Mouse (Mus musculus) stomach, postnatal 0 days (tissue): ENCODE data around the gene Map4k4. TPM values are rescaled to one million over a fixed set of nuclear protein-coding genes. Genes with fewer than 3 reads are reported as not detected.

Experiments used
- ATAC-seq: fragments of 200-750 bp; cut with Nextera tagmentation; 2 replicates; pipeline ENCODE4 v1.8.0; 2017; ENCODE audit not compliant: low FRiP score, low TSS enrichment
- DNase-seq: peaks from one replicate; pipeline ENCODE4 v3.0.0-alpha.2; 2016; ENCODE audit warnings: low spot score
- H3K27ac ChIP-seq: fragments of 300-500 bp; sonication (generic); replicated peaks from 2 replicates; pipeline ENCODE4 v1.5.1; 2014; ENCODE audit warnings: mild to moderate bottlenecking, control low read depth
- H3K27me3 ChIP-seq: fragments of 300-500 bp; sonication (generic); 2 replicates; pipeline ENCODE4 v1.6.1; 2014; ENCODE audit warnings: low read length; ENCODE audit not compliant: control insufficient read depth, insufficient read depth
- H3K36me3 ChIP-seq: fragments of 300-500 bp; sonication (generic); 2 replicates; pipeline ENCODE4 v1.6.1; 2014; ENCODE audit warnings: low read length, mixed read lengths; ENCODE audit not compliant: control insufficient read depth, insufficient read depth
- H3K4me1 ChIP-seq: fragments of 300-500 bp; sonication (generic); replicated peaks from 2 replicates; pipeline ENCODE4 v1.6.1; 2014; ENCODE audit warnings: antibody characterized with exemption; ENCODE audit not compliant: control insufficient read depth, insufficient read depth
- H3K4me2 ChIP-seq: fragments of 300-500 bp; sonication (generic); replicated peaks from 2 replicates; pipeline ENCODE4 v1.6.1; 2014; ENCODE audit warnings: low read depth, mild to moderate bottlenecking, control low read depth, moderate library complexity
- H3K4me3 ChIP-seq: fragments of 300-500 bp; sonication (generic); 2 replicates; pipeline ENCODE4 v1.5.1; 2014; ENCODE audit warnings: low read depth, low read length, control low read depth
- H3K9ac ChIP-seq: fragments of 300-500 bp; sonication (generic); 2 replicates; pipeline ENCODE4 v1.6.1; 2014; ENCODE audit warnings: mild to moderate bottlenecking, low read length, control low read depth, mixed read lengths
- H3K9me3 ChIP-seq: fragments of 300-500 bp; sonication (generic); 2 replicates; pipeline ENCODE4 v1.6.1; 2016; ENCODE audit warnings: low read length; ENCODE audit not compliant: control insufficient read depth
- CTCF ChIP-seq: IDR thresholded peaks from 2 replicates; pipeline ENCODE4 v1.5.1; 2016; ENCODE audit warnings: antibody characterized with exemption, low read depth, mild to moderate bottlenecking, moderate library complexity
- EP300 ChIP-seq: optimal IDR thresholded peaks from 2 replicates; pipeline ENCODE3; 2016; ENCODE audit warnings: antibody characterized with exemption
- WGBS: fragments of 180-500 bp; shearing (Covaris S2); extraction: QIAGEN DNeasy Blood & Tissue Kit; methylation state at CpG from one replicate; pipeline ENCODE4 v1.1.7; 2014; 5-methylcytosine and 5-hydroxymethylcytosine counted together
- polyA plus RNA-seq: library from polyadenylated mRNA; unstranded; fragments of >200 nt; fragmentation: Nextera tagmentation; extraction: Ambion mirVana; gene quantifications from 2 replicates; pipeline ENCODE4 v1.2.1, GENCODE M21; 2015

The Map4k4 gene
- 8.5 and 10.1 TPM in 2 replicates for polyA plus RNA-seq

DNA sequence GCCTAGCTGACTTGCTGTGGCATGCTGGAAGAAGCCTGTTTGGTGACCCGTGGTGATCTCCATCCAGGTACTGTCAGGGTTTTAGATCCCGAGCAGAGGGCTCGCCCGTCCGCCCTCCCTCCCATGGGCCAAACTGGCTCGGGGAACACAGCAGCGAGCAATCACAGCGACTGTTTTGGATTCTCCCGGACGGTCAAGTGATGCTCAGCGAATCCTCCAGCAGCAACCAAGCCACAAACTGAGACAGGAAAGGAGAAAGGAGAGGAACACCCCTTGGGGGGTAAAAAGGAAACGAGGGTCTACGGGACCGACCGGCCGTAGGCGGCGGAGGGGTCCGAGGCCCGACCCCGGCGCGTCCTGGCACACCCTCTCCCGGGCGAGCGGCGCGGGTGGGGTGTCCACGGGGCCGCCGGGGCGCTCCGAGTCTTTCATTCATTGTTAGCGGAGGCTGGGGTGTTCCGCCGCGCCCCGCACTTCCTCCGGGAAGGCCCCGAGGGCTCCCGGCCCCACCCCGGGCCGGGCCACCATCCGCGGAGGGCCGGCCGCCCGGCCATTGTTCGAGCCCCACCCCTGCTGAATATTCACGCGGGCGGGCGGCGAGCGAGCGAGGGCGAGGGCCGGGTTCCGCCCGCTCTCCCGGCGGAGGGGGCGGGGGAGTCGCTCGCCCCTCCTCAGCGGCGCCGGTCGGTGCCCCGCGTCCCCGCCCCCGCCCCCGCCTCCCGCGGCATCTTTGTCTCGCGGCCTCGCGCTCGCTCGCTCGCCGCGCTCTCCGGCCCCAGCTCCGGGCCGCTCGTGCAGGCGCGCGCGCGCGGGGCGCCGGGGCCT lies at the start of gene Map4k4:
Gene Map4k4 (plus strand): TSS at position 733 of the 825 bp plus-strand sequence.
- Histone ChIP-seq H3K27me3 (no peaks in the 10 kb centered on the region), H3K9me3 (no peaks in the 10 kb centered on the region), H3K4me1 (peaks cover 5% of the 10 kb centered on the region; the same call in 1 of the 2 replicates), H3K36me3 (no peaks in the 10 kb centered on the region), H3K9ac (peak within 1 kb of the TSS; percentile 99), H3K27ac (peak within 1 kb of the TSS; percentile 99), H3K4me2 (peak within 1 kb of the TSS; percentile 74), H3K4me3 (peak within 1 kb of the TSS; percentile 95)
- no peak for TF ChIP-seq EP300
- TF ChIP-seq CTCF = no peak
- WGBS = under 1% methylated on average over 72 of the region's 97 CpGs
- peak; percentile 88 for DNase-seq
- ATAC-seq = peak; percentile 90

- ATAC-seq (no peak), DNase-seq (no peak)
- H3K36me3 ChIP-seq = no peaks in the 10 kb centered on the region
- H3K4me3 ChIP-seq = no peak overlapping the region
- TF ChIP-seq CTCF = no peak
- no peak for TF ChIP-seq EP300
- no peak overlapping the region for H3K4me2 ChIP-seq
- no peaks in the 10 kb centered on the region for H3K27me3 ChIP-seq
- no peaks in the 10 kb centered on the region for H3K4me1 ChIP-seq
- no peaks in the 10 kb centered on the region for H3K9me3 ChIP-seq
- no peak overlapping the region for H3K9ac ChIP-seq
- 81% methylated on average over 6 of the region's 6 CpGs for WGBS
- H3K27ac ChIP-seq = no peak overlapping the region
Measured at GRCm38 (mm10) chr1:39855949-39856348, 44.8 kb upstream of the Map4k4 start.

DNA sequence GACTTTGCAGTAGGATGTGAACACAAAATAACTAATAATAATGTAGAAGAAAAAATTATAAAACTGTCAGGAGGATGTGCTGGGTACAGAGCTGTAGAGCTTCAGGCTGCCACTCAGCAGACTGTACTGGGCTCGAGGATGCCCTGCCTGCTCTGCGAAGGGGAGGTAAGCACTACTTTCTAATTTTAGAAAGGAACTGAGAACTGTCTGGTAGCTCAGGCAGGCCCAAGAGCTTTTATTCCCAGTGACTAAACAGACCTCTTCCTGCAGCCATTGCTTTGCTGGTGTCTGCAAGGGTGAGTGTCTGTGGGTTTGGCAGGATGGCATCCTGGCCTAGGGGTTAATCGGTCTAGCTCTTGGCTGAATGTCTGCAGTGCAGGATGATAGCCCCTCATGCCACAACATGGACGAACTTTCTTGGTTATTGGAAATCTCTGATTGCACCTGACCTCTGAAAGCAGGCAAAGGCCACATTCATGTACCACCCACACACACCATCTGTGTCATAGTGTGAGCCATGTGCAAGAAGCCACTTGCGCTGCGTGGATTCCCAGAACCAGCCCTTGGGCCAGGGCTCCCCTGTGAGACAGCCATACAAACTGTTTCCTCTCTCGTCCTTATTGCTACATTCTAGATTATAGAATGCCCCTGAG lies 43.8 kb upstream of the Map4k4 start:
- Histone ChIP-seq H3K27ac (no peak overlapping the region), H3K4me1 (no peaks in the 10 kb centered on the region), H3K4me2 (no peak overlapping the region), H3K9ac (no peak overlapping the region), H3K36me3 (no peaks in the 10 kb centered on the region), H3K4me3 (no peak overlapping the region), H3K9me3 (no peaks in the 10 kb centered on the region), H3K27me3 (no peaks in the 10 kb centered on the region)
- 82% methylated on average over 7 of the region's 7 CpGs for WGBS
- DNase-seq (no peak), ATAC-seq (no peak)
- TF ChIP-seq CTCF (no peak), EP300 (no peak)

- no peak overlapping the region for H3K27ac ChIP-seq
- no peaks in the 10 kb centered on the region for H3K27me3 ChIP-seq
- WGBS = 87% methylated on average over 6 of the region's 6 CpGs
- TF ChIP-seq CTCF (no peak), EP300 (no peak)
- no peaks in the 10 kb centered on the region for H3K9me3 ChIP-seq
- H3K4me1 ChIP-seq = no peaks in the 10 kb centered on the region
- no peak overlapping the region for H3K9ac ChIP-seq
- no peak overlapping the region for H3K4me2 ChIP-seq
- DNase-seq = no peak
- no peaks in the 10 kb centered on the region for H3K36me3 ChIP-seq
- no peak overlapping the region for H3K4me3 ChIP-seq
- ATAC-seq = no peak
Measured at GRCm38 (mm10) chr1:39857448-39857820, 43.3 kb upstream of the Map4k4 start.

DNA sequence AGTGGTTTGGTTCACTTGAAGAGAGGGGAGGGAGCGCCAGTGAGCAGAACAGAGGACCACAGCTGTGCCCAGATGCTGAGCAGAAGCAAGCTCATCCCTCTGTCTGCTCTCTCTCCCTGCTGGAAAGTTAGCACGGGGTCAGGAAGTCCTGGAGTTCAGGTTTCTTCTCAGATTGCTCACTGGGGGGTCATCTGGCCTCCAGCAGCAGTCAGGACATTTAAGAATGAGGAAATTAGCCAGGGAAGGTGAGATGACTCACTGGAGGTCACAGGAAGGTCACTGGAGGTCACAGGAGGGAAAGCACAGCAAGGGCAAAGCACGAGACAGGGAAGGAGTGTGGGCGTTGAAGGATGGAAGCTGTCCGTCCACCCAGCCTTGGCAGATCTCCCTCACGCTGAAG lies 41.5 kb upstream of the Map4k4 start:
- Histone ChIP-seq H3K27me3 (no peaks in the 10 kb centered on the region), H3K9ac (no peak overlapping the region), H3K4me1 (no peaks in the 10 kb centered on the region), H3K4me2 (no peak overlapping the region), H3K27ac (no peak overlapping the region), H3K9me3 (no peaks in the 10 kb centered on the region), H3K36me3 (no peaks in the 10 kb centered on the region), H3K4me3 (no peak overlapping the region)
- whole genome bisulfite sequencing = 42% methylated on average over 6 of the region's 6 CpGs
- DNase-seq = no peak
- ATAC-seq = no peak
- TF ChIP-seq CTCF (no peak), EP300 (no peak)
